Mouse (Mus musculus) brain, embryonic 14.5 days (tissue): ENCODE data around the gene Srr.

Experiments
- CTCF ChIP-seq: fragments of 200-500 bp; IDR thresholded peaks from 2 replicates; pipeline ENCODE4 v1.5.1; 2012; ENCODE audit warnings: inconsistent platforms, mild to moderate bottlenecking, moderate library complexity, borderline replicate concordance; ENCODE audit not compliant: insufficient read depth, insufficient read length; ENCODE audit errors: extremely low read depth
- POLR2A ChIP-seq: fragments of 200-500 bp; IDR thresholded peaks from 2 replicates; pipeline ENCODE4 v1.6.1; 2012; ENCODE audit warnings: mild to moderate bottlenecking, inconsistent platforms, borderline replicate concordance; ENCODE audit not compliant: poor library complexity, insufficient read depth, insufficient read length, severe bottlenecking; ENCODE audit errors: extremely low read depth

DNA sequence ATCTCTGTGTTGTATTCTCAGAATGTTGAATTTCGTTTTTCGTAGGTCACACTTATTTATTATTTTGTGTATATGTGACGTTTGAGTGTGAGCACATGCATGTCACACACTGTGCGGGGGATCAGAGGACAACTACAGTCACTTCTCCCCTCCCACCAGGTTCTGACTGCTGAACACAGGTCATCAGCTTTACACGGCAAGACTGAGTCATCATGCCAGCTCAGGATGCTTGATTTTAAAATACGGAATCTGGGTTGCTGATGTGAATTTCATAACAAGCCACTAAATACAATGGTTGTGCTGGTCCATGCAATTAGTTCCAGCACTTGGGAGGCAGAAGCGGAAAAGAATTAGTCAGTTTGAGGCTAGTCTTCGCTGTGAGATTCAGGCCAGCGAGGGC is 44.7 kb downstream of the Srr start:
- TF ChIP-seq POLR2A (no peak), CTCF (no peak)
